Mouse (Mus musculus) ES-E14 (cell line): ENCODE data around the gene Eefsec. TPM values are rescaled to one million over a fixed set of nuclear protein-coding genes. Genes with fewer than 3 reads are reported as not detected.

Experiments
- DNase-seq: peaks from one replicate; pipeline ENCODE4 v3.0.0-alpha.2; 2013; ENCODE audit warnings: low read depth, low spot score
- H3K27ac ChIP-seq: 2 replicates; pipeline ENCODE4 v1.5.1; 2012; ENCODE audit warnings: low read depth, mild to moderate bottlenecking, low read length, moderate library complexity, mixed read lengths; ENCODE audit not compliant: poor library complexity, insufficient read depth, severe bottlenecking
- H3K36me3 ChIP-seq: 2 replicates; pipeline ENCODE4 v1.6.1; 2012; ENCODE audit warnings: mild to moderate bottlenecking, low read length, moderate library complexity, mixed read lengths; ENCODE audit not compliant: control insufficient read depth, poor library complexity, insufficient read depth, severe bottlenecking
- H3K4me1 ChIP-seq, 2 experiments: fragments of 150-350 bp in 1 of 2; sonication (generic) in 1 of 2; 2 replicates each; pipeline ENCODE4 v1.6.1; 2012; ENCODE audit warnings: low read length in 2 of 2, mild to moderate bottlenecking in 1 of 2, mixed read lengths in 1 of 2; ENCODE audit not compliant: control insufficient read depth in 2 of 2, insufficient read depth in 2 of 2, poor library complexity in 1 of 2
- H3K4me3 ChIP-seq, 2 experiments: fragments of 150-350 bp in 1 of 2; sonication (generic) in 1 of 2; 2 replicates each; pipeline ENCODE4 v1.5.1; 2012; ENCODE audit warnings: low read length in 2 of 2, low read depth in 1 of 2, mild to moderate bottlenecking in 1 of 2, mixed read lengths in 1 of 2; ENCODE audit not compliant: insufficient read depth in 1 of 2, poor library complexity in 1 of 2, severe bottlenecking in 1 of 2
- H3K9ac ChIP-seq: 2 replicates; pipeline ENCODE4 v1.6.1; 2012; ENCODE audit warnings: low read depth, mild to moderate bottlenecking, low read length, mixed read lengths; ENCODE audit not compliant: poor library complexity, insufficient read depth, severe bottlenecking
- H3K9me3 ChIP-seq: fragments of 150-350 bp; sonication (generic); 2 replicates; pipeline ENCODE4 v1.6.1; 2012; ENCODE audit warnings: low read depth, mild to moderate bottlenecking, low read length; ENCODE audit not compliant: control insufficient read depth, insufficient read depth
- CHD2 ChIP-seq: IDR thresholded peaks from 2 replicates; pipeline ENCODE4 v1.6.1; 2014; ENCODE audit warnings: mild to moderate bottlenecking, low read depth, low read length, inconsistent platforms
- HCFC1 ChIP-seq: IDR thresholded peaks from 2 replicates; pipeline ENCODE4 v1.6.1; 2012; ENCODE audit warnings: low read length, inconsistent platforms, borderline replicate concordance; ENCODE audit not compliant: insufficient read depth
- MAFK ChIP-seq: IDR thresholded peaks from 2 replicates; pipeline ENCODE4 v1.6.1; 2014; ENCODE audit warnings: mild to moderate bottlenecking, low read depth, low read length, inconsistent platforms; ENCODE audit not compliant: insufficient read depth
- ZC3H11A ChIP-seq: IDR thresholded peaks from 2 replicates; pipeline ENCODE4 v1.6.1; 2012; ENCODE audit warnings: low read depth, mild to moderate bottlenecking, inconsistent platforms, low read length, borderline replicate concordance
- ZNF384 ChIP-seq: IDR thresholded peaks from 2 replicates; pipeline ENCODE4 v1.6.1; 2012; ENCODE audit warnings: low read depth, low read length, inconsistent platforms
- in situ Hi-C, 2 experiments: fragments of 600-800 bp; cut with MboI; formaldehyde crosslinking; loops; one replicate each; pipeline ENCODE4 v1.15.1; 2025; ENCODE audit warnings: low sequenced_read_pairs in 2 of 2, inconsistent platforms in 1 of 2; ENCODE audit not compliant: unreplicated experiment in 2 of 2
- total RNA-seq: library from RNA; depleted of rRNA; stranded (reverse); fragments of 300-350 nt; gene quantifications from 2 replicates; pipeline ENCODE4 v1.2.3, GENCODE M21; 2012

Eefsec gene
- total RNA-seq, 1 experiment: 26.2 TPM

DNA sequence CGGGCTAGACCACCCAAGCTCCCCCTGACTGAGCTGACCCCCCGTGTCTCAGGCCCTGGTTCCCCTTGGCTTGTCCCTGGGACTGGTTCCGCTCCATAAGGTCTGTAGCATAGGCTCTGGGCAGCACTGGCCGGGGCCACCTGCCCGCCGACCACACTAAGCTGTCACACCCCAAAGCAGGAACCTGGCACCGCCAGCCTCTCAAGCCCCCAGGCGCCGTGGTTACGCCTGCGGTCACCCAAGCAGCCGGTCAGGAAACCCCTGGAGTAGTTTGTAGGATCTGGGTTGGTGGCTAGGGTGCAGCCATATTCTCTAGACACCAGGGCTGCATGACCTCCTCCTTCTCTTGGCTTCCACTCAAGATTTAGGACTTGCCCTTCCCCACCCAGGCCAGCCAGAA is 217.1 kb downstream of the Eefsec start:
- H3K36me3 ChIP-seq: no peaks in the 10 kb centered on the region
- no peak for TF ChIP-seq CHD2
- TF ChIP-seq ZNF384: no peak
- TF ChIP-seq HCFC1: no peak
- no peak for TF ChIP-seq ZC3H11A
- TF ChIP-seq MAFK: no peak
- in situ Hi-C loops: no loop called here
- H3K9me3 ChIP-seq: no peaks in the 10 kb centered on the region
- no peak overlapping the region for H3K27ac ChIP-seq
- H3K9ac ChIP-seq: no peak overlapping the region
- H3K4me1 ChIP-seq: peaks cover 3 to 11% of the 10 kb centered on the region in 2 experiments; a peak in 2 of 4 replicates
- DNase-seq: no peak
- no peak overlapping the region for H3K4me3 ChIP-seq

DNA sequence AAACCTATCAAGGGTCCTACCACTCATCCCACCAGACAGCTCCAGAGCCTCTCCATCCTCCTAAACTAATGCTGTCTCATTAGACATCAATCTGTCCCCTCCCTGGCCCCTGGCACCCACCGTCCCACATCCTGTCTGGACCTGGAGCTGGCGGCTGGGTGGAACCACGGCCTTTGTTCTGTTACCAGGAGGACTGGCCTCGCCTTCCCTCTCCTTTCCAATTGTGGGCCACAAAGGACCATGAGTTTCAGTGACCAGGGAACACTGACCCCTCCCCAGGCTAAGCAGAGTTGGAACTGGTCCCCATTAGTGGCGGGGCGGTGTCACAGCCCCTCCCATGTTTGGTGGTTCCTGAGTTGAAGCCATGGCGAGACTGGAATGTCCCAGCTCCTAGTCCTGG is 218.8 kb downstream of the Eefsec start:
- Histone ChIP-seq H3K27ac (no peak overlapping the region), H3K4me3 (no peak overlapping the region), H3K4me1 (peaks cover 2 to 6% of the 10 kb centered on the region in 2 experiments; a peak in 2 of 4 replicates), H3K9me3 (no peaks in the 10 kb centered on the region), H3K36me3 (no peaks in the 10 kb centered on the region), H3K9ac (no peak overlapping the region)
- TF ChIP-seq HCFC1: no peak
- DNase-seq: no peak
- in situ Hi-C loops: no loop called here

DNA sequence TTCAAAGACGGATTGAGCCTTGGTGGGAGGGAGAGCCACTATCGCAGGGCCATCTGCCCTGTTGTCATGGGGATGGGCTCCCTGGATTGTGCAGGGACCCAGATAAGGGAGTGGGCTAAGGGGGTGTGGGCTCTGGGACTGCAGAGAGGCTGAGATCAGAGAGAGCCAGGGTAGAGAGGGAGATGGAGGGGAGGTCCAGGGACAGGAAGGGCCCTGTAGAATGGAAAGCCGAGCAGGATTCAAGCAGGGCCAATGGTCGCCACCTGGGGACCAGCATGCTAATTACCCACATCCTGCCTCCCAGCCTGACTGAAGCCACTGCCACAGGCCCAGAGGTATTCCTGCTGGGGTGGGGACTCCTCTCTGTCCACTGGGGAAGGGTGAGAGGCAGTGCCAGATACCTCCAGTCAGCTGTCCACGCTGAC is 219.8 kb downstream of the Eefsec start:
- no peak for DNase-seq

DNA sequence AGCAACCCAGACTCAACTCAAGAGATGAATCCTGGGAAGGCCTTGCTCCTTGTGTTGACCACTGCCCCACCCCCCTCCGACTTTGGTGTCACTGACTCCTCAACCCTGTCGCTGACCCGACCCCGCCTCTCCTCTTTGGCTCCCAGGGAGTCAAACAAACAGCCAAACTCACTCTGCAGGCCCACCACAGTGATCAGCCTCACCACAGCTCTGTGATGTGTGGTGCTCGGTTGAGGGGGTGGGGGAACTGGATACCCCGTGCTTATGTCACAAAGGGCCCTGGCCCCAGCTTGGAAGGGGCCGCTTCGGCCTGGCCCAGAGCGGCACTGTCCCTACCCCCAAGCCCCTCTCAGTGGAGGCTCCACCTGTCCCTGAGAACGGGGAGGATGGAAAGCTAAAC is 224.4 kb downstream of the Eefsec start, which contains the start of gene Dnajb8:
Gene Dnajb8 (plus strand): TSS at position 301 of the 400 bp plus-strand sequence.
- H3K27ac ChIP-seq: no peak within 1 kb of the TSS
- no peak within 1 kb of the TSS for H3K9ac ChIP-seq
- no peak for TF ChIP-seq ZC3H11A
- TF ChIP-seq CHD2: no peak
- TF ChIP-seq ZNF384: no peak
- TF ChIP-seq HCFC1: no peak
- no peak for TF ChIP-seq MAFK
- in situ Hi-C loops: no loop called here
- H3K4me3 ChIP-seq: no peak within 1 kb of the TSS
- no peaks in the 10 kb centered on the region for H3K4me1 ChIP-seq
- no peaks in the 10 kb centered on the region for H3K9me3 ChIP-seq
- DNase-seq: no peak
- no peaks in the 10 kb centered on the region for H3K36me3 ChIP-seq

More for the DNA sequence above, 219.8 kb downstream of the Eefsec start:
- H3K4me1 ChIP-seq: peaks cover 0 to 2% of the 10 kb centered on the region in 2 experiments; a peak in 1 of 4 replicates
- H3K27ac ChIP-seq: no peak overlapping the region
- TF ChIP-seq ZNF384 (no peak), HCFC1 (no peak), CHD2 (no peak)
- in situ Hi-C loops: no loop called here
- no peak overlapping the region for H3K9ac ChIP-seq
- no peaks in the 10 kb centered on the region for H3K36me3 ChIP-seq
- H3K9me3 ChIP-seq: no peaks in the 10 kb centered on the region
- H3K4me3 ChIP-seq: no peak overlapping the region

DNA sequence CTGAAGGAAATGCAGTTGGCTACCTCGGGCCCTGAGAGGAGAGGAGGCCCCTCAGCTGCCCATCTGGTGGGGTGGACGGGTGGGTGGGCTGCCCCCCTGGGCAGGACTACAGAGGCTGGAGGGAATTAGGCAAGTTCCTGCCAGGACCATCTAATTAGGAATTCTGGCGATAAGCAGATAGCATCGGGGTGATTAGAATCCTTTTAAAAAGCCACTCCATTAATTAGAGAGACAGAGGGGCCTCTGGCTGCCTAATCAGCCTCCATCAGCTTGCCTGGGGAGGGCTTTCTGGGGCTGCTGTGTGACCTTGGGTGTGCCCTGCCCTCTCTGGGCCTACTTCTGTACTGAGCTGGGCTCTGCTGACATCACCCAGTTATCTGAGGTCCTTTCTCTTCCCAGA is 227.2 kb downstream of the Eefsec start:
- H3K36me3 ChIP-seq: no peaks in the 10 kb centered on the region
- no peak overlapping the region for H3K9ac ChIP-seq
- H3K4me3 ChIP-seq: no peak overlapping the region
- DNase-seq: no peak
- no peak overlapping the region for H3K27ac ChIP-seq
- in situ Hi-C loops: no loop called here
- H3K4me1 ChIP-seq: peaks cover 1 to 9% of the 10 kb centered on the region in 2 experiments; a peak in 3 of 4 replicates
- no peaks in the 10 kb centered on the region for H3K9me3 ChIP-seq
- TF ChIP-seq ZC3H11A (no peak), HCFC1 (no peak), MAFK (no peak), ZNF384 (no peak), CHD2 (no peak)
